Mouse (Mus musculus) monocyte, adult 5-6 weeks (primary cell): ENCODE results near the gene Gal3st4. TPM values are rescaled to one million over a fixed set of nuclear protein-coding genes. Genes with fewer than 3 reads are reported as not detected.
A peak's percentile ranks its signal among the peaks of the same experiment; 100 is the strongest.

Source experiments
- ATAC-seq: fragments of 153-309, 156-312 bp; replicated peaks from 2 replicates; pipeline ENCODE4 v1.8.0; 2017; ENCODE audit warnings: mild to moderate bottlenecking; ENCODE audit not compliant: low TSS enrichment, insufficient number of reproducible peaks, severe bottlenecking, poor library complexity, low FRiP score
- total RNA-seq: library from RNA; stranded (forward); fragments of 200-1000, 200-491, 200-594 nt; gene quantifications from 3 replicates; pipeline ENCODE4 v1.2.3, GENCODE M21; 2017

The Gal3st4 gene
- total RNA-seq, 1 experiment from 2014 or later = not detected

DNA sequence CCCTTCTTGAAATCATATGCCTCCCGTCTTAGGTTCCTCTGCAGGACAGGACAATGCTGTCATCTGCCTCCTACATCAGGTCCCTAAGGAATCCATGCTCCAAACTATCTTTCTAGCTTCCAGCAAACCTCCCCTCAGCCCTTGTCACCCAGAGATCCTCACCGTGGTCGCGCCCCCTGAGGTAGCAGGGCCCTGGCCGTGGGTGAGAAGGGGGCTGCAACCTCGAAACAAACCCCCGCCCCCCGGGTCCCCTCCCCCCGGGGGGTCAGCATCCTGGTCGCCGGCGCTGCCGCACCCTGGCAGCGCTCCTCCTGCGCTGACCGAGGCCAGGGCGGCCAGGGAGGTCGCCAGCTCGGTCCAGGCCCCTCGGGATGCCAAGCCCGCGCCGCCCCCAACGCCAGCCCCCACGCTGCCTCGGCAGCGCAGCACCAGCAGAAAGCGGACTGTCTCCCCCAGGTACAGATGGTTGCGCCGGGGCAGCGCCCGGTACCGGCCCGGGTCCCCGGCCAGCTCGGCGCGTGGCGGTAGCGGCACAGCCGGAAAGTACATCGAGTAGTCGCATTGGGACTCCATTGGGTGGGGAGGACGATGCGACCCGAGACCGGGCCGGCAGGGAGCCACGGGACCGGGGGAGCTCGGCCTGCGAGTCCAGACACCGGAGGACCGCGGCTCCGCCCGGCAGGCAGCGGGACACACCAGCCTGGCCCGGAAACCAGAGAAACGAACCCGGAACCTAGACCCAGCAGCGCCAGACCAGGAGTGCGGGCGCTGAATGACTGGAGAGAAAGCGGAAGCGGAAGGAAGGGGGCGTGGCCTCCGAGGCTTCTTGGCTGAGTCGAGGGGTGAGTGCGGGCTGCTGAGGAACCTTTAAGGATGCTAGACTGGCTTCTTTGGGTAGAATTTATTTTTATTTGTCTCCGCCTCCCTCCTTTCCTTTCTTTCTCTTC is 9.1 kb downstream of the Gal3st4 start, which contains the start of gene BC037034:
Gene BC037034 (minus strand): TSS at position 774 of the 947 bp plus-strand sequence.
- ATAC-seq = peak; percentile 90

DNA sequence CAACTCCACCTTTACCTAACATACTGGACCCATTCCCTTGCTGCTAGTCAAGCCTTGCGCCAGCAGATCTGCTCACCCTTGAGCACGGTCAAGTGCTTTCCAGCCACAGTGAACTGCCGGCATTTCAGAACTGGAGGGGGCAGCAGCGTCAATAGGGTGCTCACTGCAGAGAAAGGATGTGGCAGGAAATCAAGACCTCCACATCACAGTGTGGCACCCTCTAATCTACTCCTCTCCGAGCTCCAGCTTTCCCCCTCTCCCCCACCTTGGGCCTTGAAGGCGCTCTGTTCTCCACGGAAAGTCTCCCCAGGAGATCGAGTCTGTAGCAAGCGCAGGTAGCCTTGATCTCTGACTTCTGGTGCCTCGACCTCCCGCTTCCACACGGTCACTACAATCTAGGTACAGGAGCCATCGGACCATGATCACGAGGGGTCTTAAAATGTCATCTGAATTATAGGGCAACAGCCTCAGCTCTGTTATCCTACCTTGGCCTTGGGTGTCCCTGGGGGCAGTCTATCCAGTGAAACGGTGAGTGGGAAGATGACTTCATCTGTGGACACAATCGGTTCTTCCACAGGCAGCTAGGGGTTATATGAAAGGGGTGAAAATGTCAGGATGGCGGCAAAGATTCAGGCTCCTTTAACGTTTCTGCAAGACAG is 9.9 kb downstream of the Gal3st4 start:
- no peak for ATAC-seq

DNA sequence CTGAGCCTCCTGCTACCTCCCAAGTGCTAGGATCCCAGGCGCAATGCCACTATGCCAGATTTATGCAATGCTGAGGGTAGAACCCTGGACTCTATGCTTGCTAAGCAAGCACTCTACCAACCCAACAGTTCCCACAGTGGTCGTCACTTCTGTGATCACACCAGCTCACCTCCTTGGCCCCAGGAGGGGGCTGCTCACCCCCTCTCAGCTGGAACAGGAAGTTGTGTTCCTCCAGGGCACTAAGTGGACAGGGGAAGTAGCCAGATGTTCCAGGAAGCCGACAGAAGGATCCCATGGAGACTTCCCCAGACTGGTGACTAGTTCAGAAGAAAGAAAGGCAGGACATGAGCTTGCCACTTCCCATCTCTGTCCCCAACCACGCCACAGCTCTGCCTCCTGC is 10.6 kb downstream of the Gal3st4 start:
- no peak for ATAC-seq

DNA sequence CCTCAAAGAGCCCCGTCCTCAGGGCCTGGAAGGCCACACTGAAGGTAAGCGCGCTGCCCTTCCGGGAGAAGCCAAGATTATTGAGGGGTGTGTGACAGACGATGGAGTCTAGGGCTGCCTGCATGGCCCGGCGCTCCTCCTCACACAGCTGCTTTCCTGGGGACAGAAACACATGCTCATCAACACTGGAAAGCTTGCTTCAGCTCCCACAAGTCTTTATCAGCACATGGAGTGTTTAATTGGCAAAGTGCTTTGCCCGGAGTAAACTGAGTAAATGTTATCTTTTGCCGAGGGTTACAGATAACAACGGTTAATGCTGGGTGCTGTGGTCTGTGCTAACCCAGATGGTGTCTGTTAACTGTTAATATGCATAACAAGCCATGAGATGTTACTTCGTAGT is 11.8 kb downstream of the Gal3st4 start:
- no peak for ATAC-seq

DNA sequence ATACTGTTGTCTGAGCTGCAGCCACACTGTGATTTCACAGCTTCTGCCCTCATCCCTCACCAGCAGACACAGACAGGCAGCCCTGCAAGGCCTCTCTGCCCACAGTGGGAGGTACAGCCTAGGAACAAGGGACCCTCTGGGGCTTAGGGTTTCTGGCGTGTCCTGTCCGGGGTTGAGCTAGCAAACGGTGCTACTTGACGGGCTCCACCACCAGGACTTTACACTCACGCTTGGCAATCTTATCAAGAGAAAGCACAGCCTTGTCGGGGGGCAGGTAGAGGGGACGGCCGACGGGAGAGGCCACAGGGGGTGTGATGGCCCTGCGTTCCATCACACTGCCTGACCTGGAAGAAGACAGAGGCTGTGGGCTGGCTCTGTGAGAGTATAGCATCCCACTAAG is 12.6 kb downstream of the Gal3st4 start:
- ATAC-seq = no peak

DNA sequence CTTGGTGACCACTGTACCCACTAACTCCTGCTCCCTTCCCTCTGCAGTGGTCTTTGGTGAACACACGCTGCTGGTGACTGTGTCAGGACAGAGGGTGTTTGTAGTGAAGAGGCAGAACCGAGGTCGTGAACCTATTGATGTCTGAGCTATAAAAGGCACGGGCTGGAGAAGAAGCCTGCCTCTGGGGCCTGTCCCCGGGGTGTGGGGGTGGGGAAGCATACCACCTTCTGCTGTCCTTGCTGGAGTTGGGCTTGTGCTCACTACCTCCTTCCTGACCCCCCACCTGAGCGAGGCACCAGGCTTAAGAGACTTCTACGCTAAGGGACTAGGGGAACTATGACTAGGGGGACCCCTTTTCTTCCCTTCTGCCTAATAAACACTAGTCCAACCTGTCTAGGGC is 13.6 kb downstream of the Gal3st4 start:
- ATAC-seq = no peak

DNA sequence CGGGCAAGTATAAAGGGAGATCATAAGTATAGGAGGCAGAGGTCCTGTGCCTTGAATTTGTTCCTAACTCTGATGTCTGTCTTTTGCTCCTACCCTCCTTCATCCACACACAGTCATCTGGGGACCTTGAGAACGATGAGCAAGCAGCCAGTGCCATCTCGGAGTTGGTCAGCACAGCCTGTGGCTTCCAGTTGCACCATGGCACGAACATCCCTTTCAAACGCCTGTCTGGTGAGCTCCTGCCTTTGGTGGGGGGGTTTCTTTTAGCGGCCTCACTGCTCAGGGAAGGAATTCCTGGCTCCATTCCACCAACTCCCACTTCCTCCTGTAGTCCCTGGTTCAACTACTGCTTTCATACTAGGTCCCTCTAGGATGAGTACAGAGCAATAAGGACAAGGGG is 14.1 kb downstream of the Gal3st4 start:
- ATAC-seq = no peak

DNA sequence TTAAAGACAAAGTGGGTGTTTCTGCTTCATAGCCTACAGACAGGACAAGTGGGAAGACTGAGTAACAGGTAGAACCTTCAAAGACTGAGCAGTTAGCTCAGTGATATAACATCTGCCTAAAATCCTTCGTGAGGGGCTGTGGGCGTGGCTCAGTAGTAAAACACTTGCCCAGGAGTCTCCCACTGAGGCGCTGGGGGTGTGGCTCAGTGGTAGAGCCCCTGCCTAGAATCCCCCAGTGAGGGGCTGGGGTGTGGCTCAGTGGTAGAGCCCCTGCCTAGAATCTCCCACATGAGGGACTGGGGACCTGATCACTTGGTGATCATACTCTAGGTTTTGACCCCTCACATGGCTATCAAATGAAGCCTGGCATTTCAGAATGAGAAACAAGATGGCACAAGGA is 14.6 kb downstream of the Gal3st4 start:
- no peak for ATAC-seq

DNA sequence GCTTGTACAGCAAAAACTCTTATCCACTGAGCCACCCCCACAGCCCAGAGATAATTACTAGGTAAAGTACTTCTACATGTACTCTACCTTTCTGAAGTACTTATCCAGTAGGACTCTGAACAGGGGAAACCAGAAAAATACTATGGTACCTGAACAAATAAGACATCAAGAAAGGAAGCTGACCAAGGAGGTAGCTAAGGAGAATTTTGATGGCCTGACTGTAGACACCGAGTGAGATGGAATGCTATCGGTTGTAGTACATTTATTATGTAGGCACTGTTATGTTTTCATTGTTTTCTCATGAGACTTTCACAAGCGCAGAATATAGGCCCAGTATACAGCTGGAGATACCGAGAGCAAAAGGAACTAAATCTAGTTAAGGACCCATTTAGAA is 15.1 kb downstream of the Gal3st4 start:
- no peak for ATAC-seq

DNA sequence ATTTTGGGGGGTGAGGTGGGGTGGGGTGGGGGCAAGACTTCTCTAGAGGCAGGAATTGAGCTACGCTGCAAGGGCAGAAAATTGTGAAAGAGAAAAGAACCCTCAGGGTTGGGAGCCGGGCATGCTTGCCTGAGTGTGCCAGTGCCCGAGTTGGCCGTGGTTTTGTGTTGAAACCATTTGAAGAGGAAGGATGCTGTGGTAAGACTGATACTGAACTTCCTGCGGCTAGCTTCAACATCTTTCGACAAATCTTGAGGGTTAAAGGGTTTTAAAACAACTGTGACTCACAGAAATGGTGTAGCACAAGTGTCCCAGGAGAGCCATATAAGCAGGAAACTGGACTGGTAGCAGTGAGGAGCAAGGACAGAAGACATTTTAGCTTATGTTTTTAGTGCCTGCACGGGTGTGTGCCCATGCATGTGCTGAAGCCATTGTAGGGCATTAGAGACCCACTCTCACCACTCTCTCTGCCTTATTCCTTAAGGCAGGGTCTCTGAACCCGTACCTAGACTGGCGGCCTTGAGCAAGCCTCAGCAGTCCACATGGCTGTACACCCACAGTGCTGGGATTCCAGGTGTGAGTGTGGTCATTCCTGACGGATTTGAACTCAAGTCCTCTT is 15.6 kb downstream of the Gal3st4 start:
- peak; percentile 70 for ATAC-seq

DNA sequence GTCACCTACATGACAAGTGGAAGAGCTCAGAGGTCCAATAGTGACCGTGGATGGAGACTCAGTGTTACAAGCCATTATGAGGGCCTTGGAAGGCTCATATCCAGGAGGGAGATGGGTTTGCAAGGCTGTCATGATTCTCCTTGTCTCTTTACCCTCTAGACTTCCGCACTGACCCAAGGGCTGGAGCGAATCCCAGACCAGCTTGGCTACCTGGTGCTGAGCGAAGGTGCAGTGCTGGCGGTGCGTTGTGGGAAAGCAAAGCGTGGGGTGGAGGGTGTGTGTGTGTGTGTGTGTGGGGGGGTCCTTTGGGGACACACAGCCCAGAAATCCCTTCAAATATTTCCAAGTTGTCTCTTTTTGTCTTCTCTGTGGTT is 16.6 kb downstream of the Gal3st4 start:
- ATAC-seq = no peak

DNA sequence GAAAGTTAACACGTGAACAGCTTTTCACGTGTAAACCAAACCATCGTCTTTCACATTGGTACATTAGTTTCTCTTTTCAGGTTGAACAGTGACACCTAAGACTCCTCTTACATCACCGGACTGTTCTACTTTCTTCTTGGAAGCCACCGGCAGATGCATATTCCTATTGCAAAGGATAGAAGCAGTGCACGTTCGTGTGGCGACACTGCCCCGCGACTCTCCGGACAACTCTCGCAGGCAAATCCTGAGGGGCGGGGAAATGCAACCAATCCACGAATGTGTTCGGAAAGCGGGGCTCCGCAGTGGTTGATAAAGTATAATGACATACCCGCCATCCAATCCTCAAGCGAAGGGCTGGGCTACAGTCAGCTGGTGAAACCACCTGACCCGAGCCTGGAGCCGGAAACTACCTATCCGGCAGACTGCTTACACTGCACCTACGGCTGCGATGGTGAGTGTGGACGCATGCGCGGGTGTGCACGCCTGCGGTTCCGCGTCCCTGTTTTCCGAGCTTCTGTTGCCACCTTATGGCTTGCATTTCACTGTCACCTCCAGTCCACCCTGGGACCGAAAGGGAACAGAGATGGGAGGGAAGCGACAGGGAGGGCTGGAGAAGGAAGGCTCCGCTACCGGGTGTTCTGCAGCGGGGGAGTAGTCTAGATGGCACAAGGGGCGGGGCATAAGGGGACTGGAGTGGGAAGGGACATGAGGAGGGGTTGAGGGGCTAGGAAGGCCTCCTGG is 17.1 kb downstream of the Gal3st4 start, which contains the start of gene Lamtor4:
Gene Lamtor4 (plus strand): TSS at position 130 of the 741 bp plus-strand sequence.
- peak; percentile 96 for ATAC-seq

DNA sequence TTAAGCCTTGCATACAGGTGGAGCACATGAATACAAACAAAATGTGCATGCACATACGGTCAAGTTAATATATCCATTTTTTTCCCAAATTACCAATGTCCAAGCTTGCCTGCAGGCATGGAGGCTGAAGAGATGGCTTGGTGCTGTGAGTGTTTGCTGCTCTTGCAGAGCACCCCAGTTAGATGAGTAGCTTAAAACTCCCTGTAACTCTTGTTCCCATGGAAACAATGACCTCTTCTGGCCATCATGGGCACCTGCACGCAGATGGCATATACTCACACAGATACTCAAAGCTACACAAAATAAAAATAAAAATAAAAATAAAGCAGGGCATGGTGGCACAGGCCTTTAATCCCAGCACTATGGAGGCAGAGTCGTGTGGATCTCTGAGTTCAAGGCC is 19.6 kb downstream of the Gal3st4 start:
- no peak for ATAC-seq

DNA sequence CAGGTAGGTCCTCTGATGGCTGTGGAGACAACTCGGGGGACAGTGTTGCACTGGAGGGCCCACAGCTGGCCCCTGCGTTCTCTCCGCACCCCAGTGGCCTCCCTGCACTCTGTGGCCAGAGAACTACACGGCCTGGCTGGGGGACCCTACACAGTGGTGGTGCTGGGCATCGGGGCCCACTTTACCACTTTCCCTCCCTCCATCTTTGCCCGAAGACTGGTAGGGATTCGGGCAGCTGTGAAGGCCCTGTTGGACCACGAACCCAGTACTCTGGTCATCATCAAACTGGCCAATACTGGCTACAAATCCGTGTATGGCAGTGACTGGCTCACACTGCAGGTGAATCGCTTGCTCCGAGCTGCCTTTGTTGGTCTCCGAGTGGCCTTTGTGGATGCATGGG is 21.5 kb downstream of the Gal3st4 start:
- ATAC-seq = no peak

DNA sequence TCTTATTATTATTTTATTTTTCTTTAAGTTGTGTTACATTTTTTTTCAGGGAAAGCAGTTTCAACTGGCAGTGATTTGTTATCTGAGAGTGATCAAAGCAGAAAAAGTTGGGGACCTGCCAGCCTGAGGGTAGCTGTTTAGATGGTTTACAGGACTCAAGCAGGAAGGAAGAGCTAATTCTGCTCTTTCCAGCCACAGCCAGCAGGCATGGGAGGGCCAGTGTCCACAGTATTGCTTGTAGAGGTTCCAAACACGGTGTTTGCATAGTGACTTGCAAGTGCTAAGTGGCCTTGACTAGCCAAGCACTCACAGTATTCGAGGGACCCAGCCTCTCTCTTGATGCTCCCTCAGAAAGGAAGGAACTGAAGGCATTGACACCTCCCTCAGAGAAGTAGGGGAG is 31.1 kb downstream of the Gal3st4 start:
- no peak for ATAC-seq

DNA sequence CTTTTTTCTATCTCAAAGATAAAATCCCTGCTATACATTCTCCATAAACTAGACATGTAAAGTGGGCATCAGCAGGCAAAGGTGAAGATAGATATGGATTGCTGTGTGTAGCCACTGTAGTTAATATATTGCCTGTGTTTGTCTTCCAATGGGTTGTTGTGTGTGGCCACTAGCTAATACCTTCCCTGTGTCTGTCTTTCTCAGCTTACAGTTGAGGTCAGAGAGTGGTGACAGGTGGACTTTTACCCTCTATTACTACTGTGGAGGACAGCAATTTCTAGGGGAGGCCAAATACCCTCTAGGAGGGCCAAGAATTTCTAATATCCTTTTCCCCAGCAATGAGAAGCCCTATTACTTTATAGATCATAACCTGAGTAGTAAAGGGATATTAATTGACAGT is 38.4 kb downstream of the Gal3st4 start:
- ATAC-seq = no peak

DNA sequence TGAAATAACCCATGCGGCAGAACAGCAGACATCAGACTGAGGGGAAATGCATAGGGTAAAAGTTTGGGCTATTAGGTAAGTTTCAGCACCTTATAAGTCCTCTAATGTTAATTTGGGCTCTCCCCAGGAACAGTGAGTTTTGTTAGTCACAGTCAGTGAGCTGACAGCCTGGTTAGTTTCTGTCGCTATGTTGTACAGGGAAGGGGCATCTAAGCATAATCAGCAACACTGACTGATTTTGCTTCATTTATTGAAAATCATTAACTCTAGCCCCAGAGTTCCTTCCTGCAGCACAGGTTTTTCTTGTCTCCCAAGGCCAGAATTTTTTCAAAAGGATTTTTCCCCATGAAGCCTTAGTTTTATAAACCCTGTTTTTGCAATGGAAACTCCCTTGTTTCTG is 38.9 kb downstream of the Gal3st4 start:
- no peak for ATAC-seq

DNA sequence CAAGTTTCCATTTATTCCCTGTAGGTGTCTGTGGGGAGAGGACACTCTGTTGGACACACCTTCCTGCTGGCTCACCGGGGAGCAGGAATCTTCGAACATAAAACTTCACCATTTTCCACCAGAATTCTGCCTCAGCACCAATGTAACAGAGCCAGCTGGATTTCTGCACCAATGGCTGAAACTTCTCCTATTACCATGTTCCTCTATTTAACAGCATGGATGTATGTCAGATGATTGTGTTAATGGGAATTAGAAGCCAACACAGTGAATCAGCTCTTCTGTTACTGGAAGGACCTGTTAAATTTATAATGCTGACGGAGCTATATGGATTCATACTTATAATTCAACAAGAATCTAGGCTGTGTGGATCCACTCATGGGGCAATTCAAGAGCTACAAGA is 43.1 kb downstream of the Gal3st4 start:
- 0 out of 2 replicates have a peak, but pooled peaks have one; percentile 11 for ATAC-seq

DNA sequence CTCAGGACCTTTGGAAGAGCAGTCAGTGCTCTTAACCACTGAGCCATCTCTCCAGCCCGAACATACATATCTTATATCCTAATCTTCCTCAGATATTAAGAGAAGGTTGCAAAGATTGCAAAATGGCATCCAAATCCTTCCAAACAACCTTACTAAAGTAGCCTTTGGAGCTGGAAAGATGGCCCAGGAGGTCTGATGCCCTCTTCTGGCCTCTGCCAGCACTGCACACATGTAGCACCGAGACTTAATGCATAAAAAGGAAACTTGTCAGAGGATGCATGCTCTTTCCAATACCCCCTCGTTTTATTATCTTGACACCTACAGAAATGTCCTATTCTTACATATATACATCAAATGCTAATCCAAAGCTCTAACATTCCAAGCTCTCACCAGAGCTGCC is 44.6 kb downstream of the Gal3st4 start:
- ATAC-seq = no peak
